Mouse (Mus musculus) layer of hippocampus, adult 8-10 months (tissue): ENCODE data around the gene Cactin. TPM values are rescaled to one million over a fixed set of nuclear protein-coding genes. Genes with fewer than 3 reads are reported as not detected.

Source experiments
- DNase-seq, 2 experiments: peaks; one replicate each; pipeline ENCODE4 v3.0.0; 2022; ENCODE audit warnings: low spot score in 2 of 2
- total RNA-seq, 4 experiments: library from RNA; stranded (reverse); gene quantifications; 2 replicates each; pipeline ENCODE4 v1.2.4; 2022

Cactin gene
- total RNA-seq, 4 experiments from 2014 or later, result 28.2 to 31.3 (median 30.2) TPM

DNA sequence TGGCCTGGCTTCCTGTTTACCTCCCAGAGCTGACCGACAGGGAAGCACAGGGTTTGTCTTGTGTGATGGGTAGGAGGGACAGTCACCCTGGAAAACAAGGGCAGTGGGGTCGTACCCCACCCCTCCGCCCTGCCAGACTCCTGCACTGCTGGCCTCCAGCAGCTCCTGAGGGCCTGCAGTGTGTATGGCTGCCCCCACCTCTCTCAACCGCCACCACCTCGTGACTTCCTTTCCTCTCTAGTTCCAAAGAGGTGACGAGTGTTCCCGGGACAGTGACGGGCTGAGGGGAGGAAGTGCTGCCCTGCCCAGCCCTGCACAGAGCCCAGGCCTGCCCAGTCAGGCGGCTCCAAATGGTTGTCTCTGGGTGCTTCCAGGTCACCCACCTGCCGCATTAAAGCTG, 23.1 kb upstream of the Cactin start:
- DNase-seq, result no peak

DNA sequence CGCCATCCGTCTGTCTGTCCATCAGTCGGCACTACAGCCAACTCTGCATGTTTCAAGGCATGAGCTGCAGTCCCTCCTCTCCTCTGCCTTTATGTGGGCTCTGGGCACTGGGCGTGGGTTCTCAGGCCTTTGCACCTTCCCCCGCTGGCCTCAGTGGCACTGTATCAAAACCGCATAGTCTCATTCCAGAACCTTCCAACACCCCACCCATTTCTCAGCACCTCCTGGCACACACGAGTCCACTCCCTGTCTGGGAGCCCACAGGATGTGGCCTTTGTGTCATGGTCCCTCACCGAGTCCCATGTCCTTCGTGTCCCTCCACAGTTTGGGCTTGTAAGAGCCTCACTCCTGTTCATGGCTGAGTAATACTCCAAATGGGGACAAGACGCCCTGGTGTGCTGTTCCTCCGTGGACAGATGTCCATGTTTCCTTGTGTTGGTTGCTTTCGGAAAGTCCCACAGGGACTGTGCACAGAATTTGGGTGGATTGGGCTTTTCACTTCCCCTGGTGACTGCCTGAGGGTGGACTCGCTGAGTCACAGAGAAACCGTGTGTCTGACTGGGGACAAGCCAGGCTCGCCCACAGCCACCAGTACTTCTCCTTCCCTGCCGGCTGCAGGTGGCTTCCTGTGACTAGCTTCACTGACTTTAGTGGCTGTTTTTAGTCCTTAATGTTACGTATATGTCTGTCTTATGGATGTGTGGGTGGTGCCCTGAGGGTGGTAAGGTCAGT, 22.4 kb upstream of the Cactin start:
- DNase-seq, result peak in 1 of 2 experiments; percentile 57

DNA sequence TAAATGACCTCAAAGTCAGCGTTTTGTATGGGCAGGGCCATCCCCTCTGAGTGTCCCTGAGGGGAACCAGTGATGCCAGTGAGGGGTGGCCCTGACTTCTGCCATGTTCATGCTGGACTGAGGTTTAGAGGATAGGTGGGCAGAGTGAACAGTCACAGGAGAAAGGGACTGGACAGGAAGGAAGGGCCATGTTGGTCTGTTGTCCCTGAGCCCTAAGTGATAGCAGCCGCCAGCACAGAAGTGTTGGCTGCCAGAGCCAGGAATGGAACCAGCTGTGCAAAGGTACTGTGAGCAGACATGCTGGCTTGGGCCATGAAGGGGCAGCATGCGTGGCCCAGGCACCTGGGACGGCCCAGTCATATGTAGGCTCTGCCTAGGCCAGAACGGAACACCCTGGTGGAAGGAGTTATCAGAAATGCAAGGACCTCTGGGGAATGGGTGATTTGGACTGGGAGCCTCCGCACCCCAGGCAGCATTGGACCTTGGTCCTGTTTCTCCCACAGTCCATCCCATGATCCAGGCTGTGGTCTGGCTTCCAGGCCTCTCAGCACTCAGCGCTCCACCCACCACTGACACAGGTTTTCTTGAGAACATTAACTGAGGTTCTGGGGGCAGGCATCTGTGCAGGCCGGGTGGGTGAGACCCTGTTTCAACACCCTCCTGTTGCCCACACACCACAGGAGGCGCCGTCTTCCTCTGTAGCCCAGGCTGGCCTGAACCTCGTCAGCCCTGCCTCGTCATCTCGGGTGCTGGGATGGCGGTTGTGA, 21.1 kb upstream of the Cactin start:
- no peak for DNase-seq

DNA sequence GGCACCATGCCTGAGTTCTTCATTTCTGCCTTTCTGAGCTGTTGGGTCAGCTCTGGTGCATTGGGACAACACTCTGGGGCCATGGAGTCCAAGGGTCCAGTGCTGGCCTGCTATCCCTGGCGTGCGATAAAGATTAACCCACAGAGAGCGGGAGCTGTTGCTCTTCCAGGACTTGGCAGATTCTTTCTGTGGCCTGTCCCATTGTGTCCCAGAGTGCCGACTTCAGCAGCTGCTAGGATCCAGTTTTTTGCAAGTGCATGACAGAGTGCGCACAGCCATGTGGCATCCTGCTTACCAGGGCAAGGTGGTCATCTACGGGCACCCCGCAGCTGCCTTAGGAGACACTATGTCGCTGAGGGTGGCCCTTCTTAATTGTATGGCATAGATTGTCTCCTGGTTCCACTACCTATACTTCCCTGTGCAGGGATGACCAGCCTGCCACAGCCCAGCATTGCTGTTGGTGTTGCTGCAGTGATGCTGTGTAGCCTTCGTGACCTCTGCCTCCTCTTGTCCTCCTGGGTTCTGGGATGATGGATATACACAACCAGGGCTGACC, 20.5 kb upstream of the Cactin start:
- no peak for DNase-seq

DNA sequence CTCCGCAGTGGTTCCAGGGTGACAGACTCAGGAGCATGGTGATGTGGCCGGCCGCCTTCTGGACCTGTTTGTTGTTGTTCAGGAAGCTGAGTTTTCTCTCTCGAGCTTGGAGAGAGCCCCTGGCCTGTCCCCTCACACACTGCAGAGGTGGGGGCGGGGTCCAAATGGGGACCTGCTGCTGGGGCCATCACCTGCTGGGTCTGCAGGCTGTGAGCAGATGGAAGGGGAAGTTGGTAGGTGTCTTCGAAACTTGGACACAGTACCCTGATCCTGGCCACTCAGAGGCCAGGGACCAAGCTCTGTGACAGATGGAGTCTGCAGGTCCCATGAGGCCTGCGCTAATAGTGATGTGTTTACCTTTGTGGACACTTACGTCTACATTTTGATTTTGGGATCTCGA, 19.6 kb upstream of the Cactin start:
- no peak for DNase-seq

DNA sequence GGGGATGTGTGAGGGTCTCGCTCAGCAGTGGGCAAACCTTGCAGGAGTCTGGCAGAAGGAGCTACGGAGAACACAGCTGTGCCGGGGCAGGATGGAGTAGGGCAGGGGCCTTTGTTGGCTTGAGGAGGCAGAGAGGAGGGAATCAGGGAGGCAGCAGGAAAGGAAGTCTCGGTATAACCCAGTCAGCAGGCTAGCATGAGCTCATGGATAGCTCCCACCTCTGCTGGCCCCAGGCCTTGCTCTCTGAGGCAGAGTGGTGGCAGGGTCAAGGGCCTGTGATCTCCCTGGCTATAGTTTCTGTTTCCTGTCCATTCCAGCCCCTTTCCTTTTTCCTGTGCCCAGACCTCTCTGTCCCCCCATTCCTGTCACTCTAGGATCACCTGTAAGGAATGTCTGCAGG, 18.6 kb upstream of the Cactin start:
- no peak for DNase-seq

DNA sequence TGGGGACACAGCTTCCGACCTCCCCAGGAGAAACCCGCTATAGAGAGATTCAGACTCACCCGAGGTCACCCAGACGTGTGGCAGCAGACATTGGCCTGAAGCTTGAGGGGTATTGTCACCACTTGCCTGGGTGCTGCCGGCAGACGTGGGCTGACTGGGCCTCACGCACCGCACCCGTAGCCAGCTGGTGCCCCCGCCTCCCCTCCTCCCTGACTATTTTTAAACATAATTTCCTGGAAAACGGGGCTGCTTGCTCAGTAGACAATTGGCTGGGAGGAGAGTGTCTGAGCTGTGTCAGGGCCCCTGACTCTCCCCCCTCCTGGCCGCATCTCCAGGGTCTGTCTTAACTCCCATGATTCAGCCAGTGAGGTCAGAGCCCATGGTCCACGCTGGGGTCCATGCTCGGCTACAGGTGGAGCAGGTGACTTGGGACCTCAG, 18.1 kb upstream of the Cactin start:
- DNase-seq, result peak in 1 of 2 experiments; percentile 60

DNA sequence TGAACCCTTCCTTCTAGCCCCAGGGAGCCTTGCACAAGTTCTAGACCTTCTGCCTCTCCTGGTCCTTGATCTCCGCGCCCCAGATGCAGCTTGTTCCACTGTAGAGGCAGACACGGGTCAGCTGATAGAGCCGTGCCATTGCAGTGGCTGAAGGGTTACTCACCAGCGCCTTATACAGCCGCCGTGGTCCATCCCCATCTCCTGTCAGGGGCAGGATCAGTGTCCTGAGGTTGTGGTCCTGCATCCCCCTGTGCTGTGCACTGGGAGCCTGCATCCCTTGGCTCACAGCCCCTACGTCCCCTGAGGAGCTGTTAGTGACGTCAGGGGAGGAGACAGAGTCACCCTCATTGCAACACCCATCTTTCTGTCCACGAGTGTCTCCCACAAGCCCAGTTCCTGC, 17.6 kb upstream of the Cactin start:
- no peak for DNase-seq

DNA sequence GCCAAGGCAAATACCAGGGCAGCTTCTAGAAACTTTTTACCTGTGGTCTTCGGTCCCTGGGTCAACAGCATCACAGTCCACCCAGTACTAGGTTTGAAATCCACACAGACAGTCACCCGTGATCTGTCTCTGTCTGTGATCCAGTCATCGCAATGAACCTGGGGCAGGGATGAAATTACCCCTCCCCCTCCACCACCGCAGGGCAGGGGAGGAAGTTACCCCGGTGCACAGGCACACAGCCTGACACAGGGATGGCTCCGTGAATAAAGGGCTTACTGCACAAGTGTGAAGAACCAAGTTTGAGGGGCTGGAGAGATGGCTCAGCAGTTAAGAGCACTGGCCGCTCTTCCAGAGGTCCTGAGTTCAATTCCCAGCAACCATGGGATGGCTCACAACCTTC, 17.1 kb upstream of the Cactin start:
- DNase-seq, result no peak

DNA sequence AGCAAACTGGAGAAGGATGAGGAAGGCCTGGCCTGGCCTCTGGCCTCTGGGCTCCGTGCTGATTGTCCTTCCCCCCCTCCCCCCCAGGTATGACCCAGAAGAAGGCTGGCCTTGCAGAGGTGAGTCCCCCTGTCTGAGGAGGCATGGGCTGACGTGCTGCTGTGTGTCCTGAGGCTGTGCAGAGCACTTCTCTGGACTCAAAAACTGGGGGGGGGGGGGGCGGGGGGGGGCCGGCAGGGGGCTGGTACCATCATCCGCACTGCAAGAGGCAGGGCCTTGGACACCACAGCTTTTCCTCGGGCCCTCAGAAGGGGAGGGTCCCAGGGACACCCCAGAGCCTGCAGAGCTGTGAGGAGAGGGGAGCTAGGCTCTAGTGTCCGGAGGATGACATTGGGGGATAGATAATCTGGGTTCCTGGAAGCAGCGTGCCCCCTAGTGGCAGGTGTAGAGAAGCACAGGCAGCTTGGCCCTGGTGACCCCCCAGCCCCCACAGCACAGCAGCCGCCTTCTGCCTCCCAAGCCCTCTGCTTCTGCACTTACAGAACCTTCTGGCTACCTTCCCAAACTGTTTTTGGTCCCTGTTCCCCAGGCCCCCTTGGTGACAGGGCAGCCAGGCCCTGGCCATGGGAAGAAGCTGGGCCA, 16.2 kb upstream of the Cactin start:
- DNase-seq, result no peak

DNA sequence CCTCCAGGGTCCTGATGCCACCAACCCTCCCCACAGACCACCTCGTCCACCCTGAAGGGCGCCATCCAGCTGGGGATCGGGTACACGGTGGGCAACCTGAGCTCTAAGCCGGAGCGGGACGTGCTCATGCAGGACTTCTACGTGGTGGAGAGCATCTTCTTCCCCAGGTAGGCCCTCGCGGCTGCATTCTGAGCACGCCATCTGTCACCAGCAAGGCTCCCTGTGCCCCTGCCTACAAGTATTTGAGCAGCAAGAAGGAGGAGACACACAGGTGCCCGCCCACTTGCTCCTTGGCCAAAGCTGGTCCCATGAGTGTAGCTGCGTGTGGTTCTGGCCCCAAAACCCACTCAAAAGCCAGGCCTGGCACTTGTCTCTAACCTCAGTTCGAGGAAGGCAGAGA, 15.2 kb upstream of the Cactin start:
- no peak for DNase-seq

DNA sequence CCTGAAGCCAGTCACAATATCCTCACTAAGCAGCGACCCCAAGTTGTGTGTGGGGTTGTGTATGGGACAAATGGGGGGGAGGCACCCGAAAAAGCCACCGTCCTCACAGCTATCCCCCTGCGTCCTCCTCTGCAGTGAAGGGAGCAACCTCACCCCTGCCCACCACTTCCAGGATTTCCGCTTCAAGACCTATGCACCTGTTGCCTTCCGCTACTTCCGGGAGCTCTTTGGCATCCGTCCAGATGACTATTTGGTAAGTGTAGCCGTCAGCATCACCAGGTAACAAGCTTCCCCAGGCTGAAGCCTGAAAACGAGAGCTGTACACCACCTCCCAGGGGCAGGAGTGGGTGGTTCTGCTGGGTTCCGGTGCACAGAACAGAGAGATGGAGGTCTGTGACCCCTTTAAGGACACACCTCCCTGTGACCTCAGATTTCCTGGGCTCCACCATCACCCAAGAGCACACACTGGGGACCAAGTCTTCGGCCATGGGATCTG, 14.7 kb upstream of the Cactin start:
- DNase-seq, result no peak

DNA sequence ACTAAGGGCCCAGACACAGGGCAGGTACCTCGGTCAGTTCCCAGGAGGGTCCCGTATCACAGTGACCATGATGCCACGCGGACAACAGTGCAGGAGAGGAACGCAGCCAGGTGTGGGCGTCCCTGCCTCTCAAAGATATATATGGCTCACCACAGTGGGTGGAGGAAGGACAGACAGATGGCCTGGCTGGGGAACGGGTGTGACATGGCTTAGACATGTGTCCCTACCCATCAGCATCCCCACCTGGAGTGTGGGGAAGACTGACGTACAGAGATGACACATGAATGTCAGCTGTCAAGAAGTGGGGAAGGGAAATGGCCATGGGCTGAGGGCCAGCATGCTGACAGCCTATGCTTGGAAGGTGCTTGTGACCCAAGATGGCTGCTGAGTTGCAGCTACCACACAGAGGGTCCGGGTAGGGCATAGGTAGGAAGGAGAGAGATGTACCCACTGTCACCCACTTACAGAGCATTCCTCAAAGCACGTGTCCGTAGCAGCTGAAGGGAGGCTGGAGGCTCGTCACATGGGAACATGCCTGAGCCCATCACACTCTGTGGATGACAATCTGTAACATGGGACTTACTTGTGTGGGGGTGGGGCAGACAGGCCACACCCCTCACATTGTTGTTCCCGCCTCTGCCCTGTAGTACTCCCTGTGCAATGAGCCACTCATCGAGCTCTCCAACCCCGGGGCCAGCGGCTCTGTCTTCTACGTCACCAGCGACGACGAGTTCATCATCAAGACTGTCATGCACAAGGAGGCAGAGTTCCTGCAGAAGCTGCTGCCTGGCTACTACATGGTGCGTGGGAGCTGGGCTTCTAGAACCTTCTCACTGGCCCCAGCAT, 13.8 kb upstream of the Cactin start:
- no peak for DNase-seq

DNA sequence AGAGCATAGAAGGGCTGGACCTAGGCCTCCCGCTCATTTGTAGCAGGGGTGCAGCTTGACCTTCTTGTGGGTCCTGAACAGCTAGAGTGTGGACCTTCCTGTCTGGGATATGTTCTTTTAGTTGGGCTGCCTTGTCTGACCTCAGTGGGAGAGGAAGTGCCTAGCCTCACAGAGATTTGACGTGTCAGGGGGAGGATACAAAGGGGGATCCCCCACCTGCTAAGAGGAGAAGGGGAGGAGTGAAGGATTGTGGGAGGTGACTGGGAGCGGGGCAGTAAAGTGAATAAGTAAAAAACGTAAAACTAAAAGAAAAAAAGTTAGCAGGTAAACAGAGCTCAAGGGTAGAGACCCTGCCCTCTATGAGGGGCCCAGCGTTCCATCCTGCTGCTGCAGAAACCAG, 11.3 kb upstream of the Cactin start:
- no peak for DNase-seq

DNA sequence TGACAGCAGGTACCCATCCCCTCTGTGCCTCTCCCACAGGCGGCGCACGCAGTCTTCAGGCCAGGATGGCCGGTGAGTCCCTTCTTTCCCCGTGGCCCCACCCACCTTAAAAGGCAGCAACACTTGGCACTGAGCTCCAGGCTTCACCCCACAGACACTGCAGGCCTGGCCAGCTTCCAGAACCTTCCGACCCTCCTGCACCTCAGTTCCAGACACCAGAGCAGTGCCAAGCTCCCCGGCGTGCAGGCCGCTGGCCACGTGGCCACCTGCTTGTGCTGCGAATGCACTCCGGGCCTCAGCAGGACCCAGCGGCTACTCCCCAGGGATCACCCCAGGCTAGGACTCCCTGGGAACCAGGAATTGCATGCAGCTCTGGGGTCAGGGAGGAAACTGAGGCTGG, 7.3 kb upstream of the Cactin start:
- no peak for DNase-seq

DNA sequence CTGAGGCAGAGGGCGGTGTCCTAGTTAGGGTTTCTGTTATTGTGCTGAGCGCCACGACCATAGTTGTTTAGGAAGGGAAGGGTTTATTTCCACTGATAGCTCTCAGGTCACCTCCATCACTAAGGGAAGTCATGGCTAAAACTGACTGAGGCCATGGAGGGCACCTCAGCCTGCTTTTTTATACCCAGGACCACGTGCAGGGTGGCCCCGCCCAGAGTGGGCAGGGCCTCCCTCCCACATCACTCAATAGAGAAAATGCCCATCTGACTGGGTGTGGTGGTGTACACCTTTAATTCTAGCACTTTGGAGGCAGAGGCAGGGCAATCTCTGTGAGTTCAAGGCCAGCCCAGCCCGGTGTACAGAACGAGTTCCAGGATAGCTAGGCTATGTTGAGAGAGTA, 6.7 kb upstream of the Cactin start:
- DNase-seq, result no peak

DNA sequence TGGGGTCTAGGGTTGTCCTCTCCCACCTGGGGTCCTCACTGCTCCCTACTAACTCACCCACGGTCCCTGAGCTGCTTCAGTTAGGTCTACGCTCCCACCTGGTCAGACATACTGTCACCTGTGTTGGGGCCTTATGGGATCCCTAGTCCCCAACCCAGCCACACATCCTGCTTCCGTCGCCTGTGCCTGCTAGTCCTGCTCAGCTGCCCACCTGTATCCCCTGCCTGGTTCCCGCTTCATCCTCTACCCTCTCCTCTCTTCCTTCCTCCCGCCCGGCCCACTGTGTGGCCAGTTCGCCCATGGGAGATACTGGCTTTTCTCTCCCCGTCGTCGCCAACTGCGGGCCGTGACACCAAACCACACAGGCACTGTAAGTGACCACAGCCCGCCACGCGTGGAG, 5.3 kb upstream of the Cactin start:
- DNase-seq, result no peak

DNA sequence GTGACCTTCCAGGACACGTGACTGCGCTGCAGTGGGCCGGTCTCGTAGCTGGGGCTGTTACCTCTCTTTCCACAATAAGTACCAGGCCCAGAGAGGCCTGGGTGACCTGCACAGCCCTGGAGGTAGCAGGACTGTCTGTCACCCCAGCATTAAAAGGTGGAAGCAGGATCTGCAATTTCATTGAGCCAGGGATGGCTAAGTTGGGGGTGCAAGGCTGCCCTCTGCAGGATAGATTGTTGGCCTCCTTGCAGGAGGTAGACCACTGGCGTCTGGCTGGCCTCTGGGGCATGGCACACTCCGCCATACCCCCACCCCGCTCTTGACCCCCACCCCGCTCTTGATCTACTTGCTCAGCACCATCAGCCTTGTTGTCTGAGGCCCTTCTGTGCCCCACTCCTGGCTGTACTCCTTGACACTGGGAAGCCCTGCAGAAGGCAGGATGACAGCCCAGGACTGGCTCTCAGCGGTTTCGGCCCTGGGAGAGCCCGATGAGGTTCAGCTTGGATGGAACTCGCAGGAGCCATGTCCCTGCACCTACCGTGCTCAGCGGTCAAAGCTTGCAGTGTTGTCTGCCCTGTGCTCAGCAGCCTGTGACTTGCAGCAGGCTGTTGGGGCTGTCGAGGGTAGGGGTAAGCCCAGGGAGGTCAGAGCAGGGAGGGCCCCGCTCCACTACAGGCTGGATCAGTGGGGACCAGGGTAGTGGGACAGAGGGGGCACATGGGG, 4.4 kb upstream of the Cactin start:
- no peak for DNase-seq

DNA sequence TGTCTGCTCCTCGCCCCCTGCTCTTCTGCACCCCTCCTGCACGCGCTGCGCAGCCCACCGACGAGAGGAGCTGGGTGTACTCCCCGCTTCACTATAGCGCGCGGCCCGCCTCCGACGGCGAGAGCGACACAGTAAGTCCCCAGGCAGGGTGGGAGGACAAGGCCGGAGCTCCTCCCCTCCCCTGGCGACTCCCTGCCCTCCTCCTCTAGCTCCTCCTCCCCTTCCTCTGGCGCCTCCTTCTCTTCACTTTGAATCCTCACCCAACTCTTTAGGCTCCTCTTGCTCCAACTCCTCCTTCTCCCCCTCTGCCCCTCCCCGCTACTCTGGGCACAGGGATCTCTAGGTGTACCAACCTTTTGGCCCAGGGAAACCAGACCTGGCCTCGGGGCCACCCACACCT, 3.6 kb upstream of the Cactin start:
- DNase-seq, result no peak

DNA sequence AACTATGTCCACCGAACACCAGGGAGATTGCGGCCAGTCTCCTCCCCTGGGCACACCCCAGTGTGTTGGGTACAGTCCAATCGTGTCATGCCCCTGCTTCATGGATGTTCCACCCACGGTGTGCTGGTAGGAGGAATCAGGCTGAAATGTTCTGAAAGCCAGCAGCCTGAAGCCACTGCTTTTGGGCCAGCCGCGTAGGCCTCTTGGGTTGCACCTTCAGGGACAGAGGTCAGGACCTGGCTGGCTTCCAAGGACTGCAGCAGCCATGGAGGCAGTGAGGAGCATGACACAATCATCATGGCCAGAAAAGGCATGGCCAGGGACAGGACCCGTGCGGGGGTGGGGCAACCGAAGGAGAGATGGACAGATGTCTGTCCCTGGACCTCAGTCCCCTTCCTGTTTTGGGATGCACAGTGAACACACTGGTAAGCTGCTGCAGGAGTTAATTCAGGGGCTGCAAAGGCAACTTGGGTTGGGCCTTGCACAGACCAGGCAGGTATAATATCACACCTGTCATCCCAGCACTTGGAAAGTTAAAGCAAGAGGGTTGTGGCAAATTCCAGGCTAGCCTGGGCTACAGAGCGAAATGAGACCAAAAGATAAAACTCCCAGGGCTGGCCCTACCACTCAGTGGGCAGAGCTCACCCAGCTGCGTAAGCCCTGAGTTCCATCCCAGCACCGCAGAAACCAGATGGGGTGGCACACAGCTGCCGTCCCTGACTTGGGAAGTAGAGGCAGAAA, 2.1 kb upstream of the Cactin start:
- no peak for DNase-seq
